Mouse (Mus musculus): ENCODE measurements around the gene Hist1h2bg. TPM values are rescaled to one million over a fixed set of nuclear protein-coding genes. Genes with fewer than 3 reads are reported as not detected.

Gene Hist1h2bg
- polyA plus RNA-seq, 1 experiment from 2014 or later = 11.4 TPM

DNA sequence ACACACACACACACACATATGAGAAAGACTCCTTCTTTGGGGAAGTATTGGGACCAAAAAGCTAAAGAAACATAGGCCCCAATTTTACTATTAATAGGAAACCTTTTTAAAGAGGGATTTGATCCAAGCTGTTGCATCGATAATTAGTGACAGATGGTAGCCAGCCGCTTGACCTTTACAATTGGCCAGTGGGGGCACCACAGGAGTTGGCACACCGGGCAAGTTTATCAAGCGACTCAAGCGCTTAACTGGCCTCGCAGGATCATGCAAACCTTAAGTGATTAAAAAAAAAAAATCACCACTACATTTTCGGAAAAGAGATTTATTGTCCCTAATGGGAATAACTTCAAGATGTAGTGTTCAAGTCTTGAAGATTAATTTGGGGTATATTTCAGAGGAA is 21.4 kb downstream of the Hist1h2bg start:
- peaks cover 5% of the 10 kb centered on the region; the same call in 1 of the 2 replicates for H3K4me1 ChIP-seq
- H3K27me3 ChIP-seq = no peaks in the 10 kb centered on the region
- no peaks in the 10 kb centered on the region for H3K9me3 ChIP-seq
- no peak for ATAC-seq (ENCODE audit: insufficient number of reproducible peaks, insufficient read depth, low FRiP score, low TSS enrichment)
- no peak overlapping the region for H3K4me3 ChIP-seq
- no peaks in the 10 kb centered on the region for H3K36me3 ChIP-seq
- H3K9ac ChIP-seq = no peak overlapping the region
- 72% methylated on average over 7 of the region's 7 CpGs for WGBS
- H3K4me2 ChIP-seq (replicated peaks) = no peak overlapping the region
- H3K27ac ChIP-seq = no peak overlapping the region

- H3K9ac ChIP-seq = no peak overlapping the region
- no peak overlapping the region for H3K27ac ChIP-seq
- no peaks in the 10 kb centered on the region for H3K9me3 ChIP-seq
- no peak overlapping the region for H3K4me3 ChIP-seq
- no peaks in the 10 kb centered on the region for H3K27me3 ChIP-seq
- ATAC-seq (ENCODE audit: insufficient number of reproducible peaks, insufficient read depth, low FRiP score, low TSS enrichment) = no peak
- no peak overlapping the region for H3K4me2 ChIP-seq (replicated peaks)
- no peaks in the 10 kb centered on the region for H3K36me3 ChIP-seq
- WGBS = 69% methylated on average over 5 of the region's 5 CpGs
- peaks cover 5% of the 10 kb centered on the region; the same call in 1 of the 2 replicates for H3K4me1 ChIP-seq
Observed at GRCm38 (mm10) chr13:23593051-23593770, 22.0 kb downstream of the Hist1h2bg start.

DNA sequence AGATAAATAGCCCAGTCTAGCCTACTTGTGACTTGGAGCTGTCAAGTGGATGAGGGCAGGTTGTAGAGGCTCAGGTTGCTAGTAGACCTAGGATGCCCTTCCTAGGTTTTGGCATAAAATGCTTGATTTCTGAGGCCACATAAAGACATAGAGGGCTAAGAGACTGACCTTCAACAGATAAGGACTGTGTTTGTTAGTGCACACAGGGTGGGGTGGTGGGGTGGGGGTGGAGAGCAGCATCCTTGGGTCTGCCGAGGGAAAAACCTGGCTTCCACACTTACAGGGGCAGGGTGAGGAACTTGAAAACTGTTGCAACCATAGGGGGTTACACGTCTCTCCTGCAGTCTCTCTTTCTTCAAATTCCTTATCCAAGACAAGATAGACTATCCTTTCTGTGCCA is 24.0 kb downstream of the Hist1h2bg start:
- no peak overlapping the region for H3K4me3 ChIP-seq
- no peaks in the 10 kb centered on the region for H3K9me3 ChIP-seq
- H3K9ac ChIP-seq = no peak overlapping the region
- no peaks in the 10 kb centered on the region for H3K27me3 ChIP-seq
- H3K36me3 ChIP-seq = no peaks in the 10 kb centered on the region
- peaks cover 5% of the 10 kb centered on the region; the same call in 1 of the 2 replicates for H3K4me1 ChIP-seq
- no peak overlapping the region for H3K27ac ChIP-seq
- WGBS = 75% methylated on average over 2 of the region's 2 CpGs
- no peak overlapping the region for H3K4me2 ChIP-seq (replicated peaks)
- no peak for ATAC-seq (ENCODE audit: insufficient number of reproducible peaks, insufficient read depth, low FRiP score, low TSS enrichment)

DNA sequence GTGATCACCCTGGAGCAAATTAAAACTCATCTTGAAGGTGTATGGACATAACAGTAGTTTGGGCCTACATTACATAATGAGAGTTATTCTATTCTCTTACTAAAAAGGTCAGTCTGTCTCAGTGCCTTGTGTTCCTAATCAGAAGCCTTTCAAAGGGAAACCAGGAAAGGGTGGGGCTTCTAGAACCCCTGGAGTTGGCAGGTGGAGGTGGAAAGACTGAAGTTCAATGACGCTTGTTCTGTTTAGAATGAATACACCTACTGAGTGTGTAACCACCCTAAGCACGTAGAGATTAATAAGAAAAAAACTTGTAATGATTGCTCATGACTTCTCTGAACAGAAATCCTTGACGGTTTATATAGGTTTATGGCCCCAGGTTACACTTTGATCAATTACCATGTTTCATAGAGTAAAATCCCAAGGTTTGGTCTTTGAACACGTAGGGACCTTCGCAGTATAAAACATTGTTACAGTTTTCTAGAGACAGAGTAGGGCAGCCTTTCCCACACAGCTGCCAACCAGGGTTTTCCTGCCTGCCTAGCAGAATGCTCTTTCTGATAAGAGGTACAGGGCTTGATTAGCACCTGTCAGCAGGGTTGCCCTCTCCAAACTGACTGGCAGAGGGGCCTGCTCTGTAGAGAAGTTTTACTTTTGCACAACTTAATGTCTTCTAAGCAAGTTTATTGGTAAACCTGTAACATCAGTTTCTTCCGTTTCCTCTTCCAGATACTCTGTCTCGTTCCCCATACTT is 24.6 kb downstream of the Hist1h2bg start:
- no peak overlapping the region for H3K4me3 ChIP-seq
- 83% methylated on average over 7 of the region's 7 CpGs for WGBS
- no peaks in the 10 kb centered on the region for H3K27me3 ChIP-seq
- H3K4me1 ChIP-seq = peaks cover 5% of the 10 kb centered on the region; the same call in 1 of the 2 replicates
- no peak overlapping the region for H3K9ac ChIP-seq
- no peak overlapping the region for H3K4me2 ChIP-seq (replicated peaks)
- no peaks in the 10 kb centered on the region for H3K9me3 ChIP-seq
- H3K27ac ChIP-seq = no peak overlapping the region
- H3K36me3 ChIP-seq = no peaks in the 10 kb centered on the region
- no peak for ATAC-seq (ENCODE audit: insufficient number of reproducible peaks, insufficient read depth, low FRiP score, low TSS enrichment)

GRCm38 (mm10) chr13:23597957-23598356 is 26.8 kb downstream of the Hist1h2bg start:
- no peaks in the 10 kb centered on the region for H3K27me3 ChIP-seq
- 6% methylated on average over 9 of the region's 9 CpGs for WGBS
- no peak overlapping the region for H3K4me3 ChIP-seq
- no peak overlapping the region for H3K9ac ChIP-seq
- no peak overlapping the region for H3K27ac ChIP-seq
- H3K4me1 ChIP-seq = peaks cover 3% of the 10 kb centered on the region; the same call in 1 of the 2 replicates
- no peak overlapping the region for H3K4me2 ChIP-seq (replicated peaks)
- no peaks in the 10 kb centered on the region for H3K36me3 ChIP-seq
- no peaks in the 10 kb centered on the region for H3K9me3 ChIP-seq
- no peak for ATAC-seq (ENCODE audit: insufficient number of reproducible peaks, insufficient read depth, low FRiP score, low TSS enrichment)

DNA sequence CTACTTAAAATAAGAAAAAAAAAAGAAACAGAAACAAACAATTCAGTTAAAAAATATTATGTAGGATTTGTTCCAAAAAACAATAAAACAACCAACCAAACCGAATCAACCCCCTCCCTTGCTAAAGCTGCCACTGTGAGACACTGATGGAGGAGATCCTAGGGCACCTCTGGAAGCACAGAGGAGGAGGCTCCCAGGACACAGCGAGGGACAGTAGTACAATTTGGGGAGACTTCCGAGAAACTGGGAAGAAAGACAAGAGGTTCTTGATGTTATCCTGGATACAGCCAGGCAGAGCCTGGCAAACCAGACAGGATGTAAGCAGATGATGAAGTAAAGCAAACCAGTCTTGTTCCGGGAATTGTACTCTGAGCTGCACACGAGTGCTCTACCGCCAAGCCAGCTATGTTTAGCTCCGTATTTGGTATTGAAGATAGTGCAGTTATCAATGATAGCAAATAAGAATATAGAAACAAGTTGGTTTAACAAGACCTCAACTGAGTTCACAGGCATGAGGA is 32.0 kb downstream of the Hist1h2bg start:
- H3K4me3 ChIP-seq = no peak overlapping the region
- no peak overlapping the region for H3K4me2 ChIP-seq (replicated peaks)
- H3K4me1 ChIP-seq = no peaks in the 10 kb centered on the region
- no peak overlapping the region for H3K27ac ChIP-seq
- no peak for ATAC-seq (ENCODE audit: insufficient number of reproducible peaks, insufficient read depth, low FRiP score, low TSS enrichment)
- H3K9ac ChIP-seq = no peak overlapping the region
- no peaks in the 10 kb centered on the region for H3K36me3 ChIP-seq
- 81% methylated on average over 7 of the region's 7 CpGs for WGBS
- H3K9me3 ChIP-seq = no peaks in the 10 kb centered on the region
- H3K27me3 ChIP-seq = no peaks in the 10 kb centered on the region

GRCm38 (mm10) chr13:23604452-23604851 is 33.3 kb downstream of the Hist1h2bg start:
- Histone ChIP-seq H3K27me3 (no peaks in the 10 kb centered on the region), H3K27ac (no peak overlapping the region), H3K4me3 (no peak overlapping the region), H3K9me3 (no peaks in the 10 kb centered on the region), H3K36me3 (no peaks in the 10 kb centered on the region), H3K9ac (no peak overlapping the region), H3K4me2 (replicated peaks) (no peak overlapping the region), H3K4me1 (no peaks in the 10 kb centered on the region)
- no peak for ATAC-seq (ENCODE audit: insufficient number of reproducible peaks, insufficient read depth, low FRiP score, low TSS enrichment)
- 89% methylated on average over 3 of the region's 3 CpGs for WGBS

- Histone ChIP-seq H3K27me3 (no peaks in the 10 kb centered on the region), H3K4me3 (no peak overlapping the region), H3K27ac (no peak overlapping the region), H3K4me1 (no peaks in the 10 kb centered on the region), H3K9me3 (no peaks in the 10 kb centered on the region), H3K4me2 (replicated peaks) (no peak overlapping the region), H3K36me3 (no peaks in the 10 kb centered on the region), H3K9ac (no peak overlapping the region)
- ATAC-seq (ENCODE audit: insufficient number of reproducible peaks, insufficient read depth, low FRiP score, low TSS enrichment) = no peak
- WGBS = 90% methylated on average over 3 of the region's 3 CpGs
Observed at GRCm38 (mm10) chr13:23605052-23605451, 33.9 kb downstream of the Hist1h2bg start.

DNA sequence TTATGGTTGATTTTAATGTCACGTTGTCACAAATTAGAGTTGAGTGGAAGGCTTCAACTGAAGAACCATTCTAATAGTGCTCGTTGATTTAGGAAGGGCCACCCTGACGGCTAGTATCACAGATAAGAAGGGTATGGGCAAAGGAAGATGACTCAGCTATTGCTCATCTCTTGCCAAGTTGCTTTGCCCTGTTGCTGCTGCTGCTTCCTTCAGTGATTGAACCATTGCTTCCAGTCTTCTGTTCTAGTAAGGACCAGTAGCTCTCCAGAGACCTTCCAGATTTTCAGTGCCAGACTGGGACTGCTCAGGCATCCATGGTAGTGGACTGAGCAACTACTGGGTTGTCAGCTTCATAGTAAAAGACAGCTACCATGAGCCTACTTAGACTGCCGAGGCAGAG is 38.0 kb downstream of the Hist1h2bg start:
- no peak overlapping the region for H3K27ac ChIP-seq
- H3K9ac ChIP-seq = no peak overlapping the region
- H3K4me2 ChIP-seq (replicated peaks) = no peak overlapping the region
- no peak overlapping the region for H3K4me3 ChIP-seq
- no peak for ATAC-seq (ENCODE audit: insufficient number of reproducible peaks, insufficient read depth, low FRiP score, low TSS enrichment)
- no peaks in the 10 kb centered on the region for H3K27me3 ChIP-seq
- no peaks in the 10 kb centered on the region for H3K4me1 ChIP-seq
- no peaks in the 10 kb centered on the region for H3K36me3 ChIP-seq
- no peaks in the 10 kb centered on the region for H3K9me3 ChIP-seq
- WGBS = 84% methylated on average over 4 of the region's 4 CpGs

DNA sequence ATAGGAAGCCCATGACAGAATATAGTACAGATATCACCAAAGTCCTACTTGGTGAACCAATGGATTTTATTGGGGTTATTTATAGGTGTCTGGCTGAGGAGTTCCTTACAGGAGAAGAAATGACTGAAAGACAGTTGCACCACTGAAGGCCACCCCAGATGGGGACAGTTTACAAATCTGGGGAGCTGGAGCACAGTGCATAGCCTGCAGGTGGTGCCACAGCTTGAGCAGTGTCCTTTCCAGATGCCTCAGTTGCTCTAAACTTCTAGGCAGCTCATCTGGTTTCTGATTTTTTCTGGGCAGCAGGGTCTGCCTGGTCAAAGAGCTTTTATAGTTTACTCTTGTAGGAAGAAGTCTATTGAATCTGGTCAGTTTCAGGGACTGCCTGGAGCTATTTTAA is 38.6 kb downstream of the Hist1h2bg start:
- Histone ChIP-seq H3K4me1 (no peaks in the 10 kb centered on the region), H3K4me2 (replicated peaks) (no peak overlapping the region), H3K9ac (no peak overlapping the region), H3K36me3 (no peaks in the 10 kb centered on the region), H3K9me3 (no peaks in the 10 kb centered on the region), H3K27ac (no peak overlapping the region), H3K27me3 (no peaks in the 10 kb centered on the region), H3K4me3 (no peak overlapping the region)
- no peak for ATAC-seq (ENCODE audit: insufficient number of reproducible peaks, insufficient read depth, low FRiP score, low TSS enrichment)

- no peak overlapping the region for H3K27ac ChIP-seq
- no peaks in the 10 kb centered on the region for H3K36me3 ChIP-seq
- no peak for ATAC-seq (ENCODE audit: insufficient number of reproducible peaks, insufficient read depth, low FRiP score, low TSS enrichment)
- no peak overlapping the region for H3K4me2 ChIP-seq (replicated peaks)
- no peak overlapping the region for H3K4me3 ChIP-seq
- no peaks in the 10 kb centered on the region for H3K4me1 ChIP-seq
- H3K9me3 ChIP-seq = no peaks in the 10 kb centered on the region
- H3K9ac ChIP-seq = no peak overlapping the region
- H3K27me3 ChIP-seq = no peaks in the 10 kb centered on the region
- 65% methylated on average over 2 of the region's 2 CpGs for WGBS
Observed at GRCm38 (mm10) chr13:23610393-23610792, 39.2 kb downstream of the Hist1h2bg start.

DNA sequence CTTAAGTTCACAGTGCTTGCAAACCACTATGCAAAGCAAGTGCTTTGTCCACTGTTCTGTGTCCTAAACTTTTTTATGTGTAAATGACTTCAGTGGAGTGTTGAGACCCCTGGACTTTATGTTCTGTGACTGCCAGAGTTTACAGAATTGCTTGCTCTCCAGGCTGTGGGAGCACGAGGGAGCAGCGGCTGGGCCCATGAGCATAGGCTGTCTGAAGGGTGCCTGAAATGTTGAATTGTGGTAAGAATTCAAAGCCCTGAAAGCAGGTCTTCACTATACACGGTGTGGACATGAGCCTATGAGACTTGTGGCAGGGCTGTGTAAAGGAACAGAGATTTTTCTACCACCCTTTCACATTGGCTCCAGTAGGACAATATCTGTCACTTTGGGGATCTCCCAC is 40.4 kb downstream of the Hist1h2bg start:
- Histone ChIP-seq H3K9ac (no peak overlapping the region), H3K27ac (no peak overlapping the region), H3K4me1 (no peaks in the 10 kb centered on the region), H3K4me2 (replicated peaks) (no peak overlapping the region), H3K36me3 (no peaks in the 10 kb centered on the region), H3K27me3 (no peaks in the 10 kb centered on the region), H3K9me3 (no peaks in the 10 kb centered on the region), H3K4me3 (no peak overlapping the region)
- WGBS = 89% methylated on average over 3 of the region's 3 CpGs
- ATAC-seq (ENCODE audit: insufficient number of reproducible peaks, insufficient read depth, low FRiP score, low TSS enrichment) = no peak

All from embryonic facial prominence, embryonic 12.5 days (tissue).